Mouse (Mus musculus): ENCODE data around the gene Esam. TPM values are rescaled to one million over a fixed set of nuclear protein-coding genes. Genes with fewer than 3 reads are reported as not detected.

The Esam gene
- polyA plus RNA-seq (2012; fragmentation: generic; extraction: Trizol) = under 1 TPM; 0.01 to 0.08 TPM

DNA sequence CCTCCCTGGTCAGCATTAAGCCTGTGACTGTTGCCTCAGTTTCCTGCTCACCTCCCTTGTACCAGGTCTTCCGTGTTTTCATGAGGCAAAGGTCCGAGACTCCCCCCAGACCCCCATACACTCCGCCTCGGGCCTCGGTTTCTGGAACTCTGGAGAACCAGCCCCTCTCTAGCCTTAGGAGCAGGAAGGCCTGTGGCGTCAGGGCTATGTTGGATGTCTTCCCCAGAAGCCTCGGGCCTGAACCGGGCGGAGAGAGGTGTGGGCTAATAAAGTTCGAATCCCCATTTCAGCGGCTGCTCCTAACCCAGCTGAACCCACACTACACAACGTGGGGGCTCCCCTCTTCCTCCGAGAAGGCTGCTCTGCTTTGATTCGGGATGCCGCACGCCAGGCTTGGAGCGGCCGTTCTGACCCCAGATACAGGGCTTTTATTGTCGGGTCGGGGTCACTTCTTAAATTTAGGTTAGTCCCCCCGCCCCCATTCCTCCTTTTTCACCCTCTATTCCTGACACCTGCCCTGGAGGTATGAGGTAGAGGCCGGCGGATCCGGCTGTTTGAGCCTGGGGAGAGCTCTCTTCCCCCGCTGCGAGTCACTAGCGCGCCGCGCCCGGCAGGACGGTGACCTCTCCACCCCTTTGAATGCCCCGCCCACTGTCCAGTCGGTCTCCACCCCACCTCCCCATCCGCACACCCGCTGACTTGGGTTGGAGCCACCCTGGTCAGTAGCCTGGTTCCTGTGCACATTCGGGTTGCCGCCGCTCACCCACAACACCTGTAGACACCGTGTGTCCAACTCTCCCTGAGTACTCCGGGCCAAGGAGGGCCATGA, at the start of gene Esam:
TSS of gene Esam (plus strand) at position 683 of the 829 bp plus-strand sequence.

DNA sequence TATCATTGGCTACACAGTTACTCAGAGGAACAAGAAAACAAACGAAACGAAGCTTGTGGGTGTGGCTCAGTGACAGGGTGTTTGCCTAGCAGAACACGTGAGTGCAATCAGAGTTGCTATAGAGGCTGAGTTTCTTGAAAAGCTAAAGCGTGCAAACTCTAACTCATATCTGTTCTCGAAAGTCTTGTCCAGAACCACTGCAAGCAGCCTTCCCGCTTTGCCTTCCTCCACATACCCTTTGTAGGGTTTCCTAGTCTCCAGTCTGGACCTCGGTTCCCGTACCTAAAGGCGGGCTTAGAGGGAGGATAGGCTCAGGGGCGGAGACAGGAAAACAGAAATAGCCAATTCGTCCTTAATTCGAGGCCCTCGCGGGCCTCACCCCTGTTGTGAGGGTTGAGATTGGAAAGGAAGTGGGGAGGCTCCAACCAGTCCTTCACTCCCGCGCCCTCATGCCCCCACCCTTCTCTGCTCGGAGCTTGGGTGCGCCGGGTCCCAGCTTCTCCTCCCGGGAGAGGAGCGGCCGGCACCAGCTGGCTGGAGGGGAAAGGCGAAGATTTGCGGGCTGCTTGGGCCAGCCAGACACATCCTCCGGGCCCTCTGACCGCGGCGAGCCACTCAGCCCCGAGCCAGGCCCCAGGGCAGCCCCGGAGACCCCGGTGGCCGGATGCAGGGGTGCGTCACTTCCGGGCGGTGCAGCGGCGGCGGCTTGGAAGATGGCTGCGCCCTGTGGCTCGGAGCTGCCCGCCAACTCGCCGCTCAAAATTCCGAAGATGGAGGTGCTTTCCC, 39.1 kb upstream of the Esam start, which contains the start of gene Msantd2:
TSS of gene Msantd2 (plus strand) at position 709 of the 786 bp plus-strand sequence.

DNA sequence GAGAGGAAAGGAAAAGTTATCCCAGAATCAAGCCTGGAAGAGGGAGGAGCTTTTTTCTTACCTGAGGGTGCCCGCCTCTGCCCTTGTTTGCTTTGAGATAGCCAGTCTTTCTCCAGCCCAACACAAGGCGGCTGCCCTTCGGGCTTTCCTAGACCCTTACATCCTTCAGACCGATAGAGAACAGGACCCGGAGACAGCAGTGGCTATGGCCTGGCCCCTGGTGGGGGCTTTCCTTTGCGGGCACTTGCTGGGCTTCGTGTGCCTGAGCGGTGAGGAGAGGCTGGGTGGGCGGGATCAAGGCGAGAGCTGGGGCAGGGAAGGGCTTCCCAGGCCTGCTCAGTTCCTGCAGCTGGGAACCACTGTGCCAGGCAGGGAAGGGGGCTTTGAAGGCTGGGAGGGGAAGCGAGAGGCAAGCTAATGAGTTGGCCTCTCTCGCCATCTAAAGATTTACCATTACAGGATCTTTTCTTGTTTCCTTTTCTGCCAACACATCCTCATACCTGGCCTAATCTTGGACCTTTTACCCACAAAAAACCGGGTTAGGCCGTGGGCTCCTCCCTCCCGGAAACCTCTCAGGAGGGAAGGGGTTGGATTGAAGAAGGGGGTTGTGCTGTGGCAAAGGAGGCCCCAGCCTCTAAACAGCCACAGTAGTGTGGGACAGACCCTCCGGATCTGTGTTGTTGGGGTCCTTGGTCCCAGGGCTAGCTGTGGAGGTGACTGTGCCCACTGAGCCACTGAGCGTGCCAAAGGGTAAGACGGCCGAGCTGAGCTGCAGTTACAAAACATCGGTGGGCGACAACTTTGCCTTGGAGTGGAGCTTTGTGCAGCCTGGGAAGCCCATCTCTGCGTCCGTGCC, 11.5 kb downstream of the Esam start, which contains the start of gene Vsig2:
TSS of gene Vsig2 (plus strand) at position 86 of the 856 bp plus-strand sequence.

DNA sequence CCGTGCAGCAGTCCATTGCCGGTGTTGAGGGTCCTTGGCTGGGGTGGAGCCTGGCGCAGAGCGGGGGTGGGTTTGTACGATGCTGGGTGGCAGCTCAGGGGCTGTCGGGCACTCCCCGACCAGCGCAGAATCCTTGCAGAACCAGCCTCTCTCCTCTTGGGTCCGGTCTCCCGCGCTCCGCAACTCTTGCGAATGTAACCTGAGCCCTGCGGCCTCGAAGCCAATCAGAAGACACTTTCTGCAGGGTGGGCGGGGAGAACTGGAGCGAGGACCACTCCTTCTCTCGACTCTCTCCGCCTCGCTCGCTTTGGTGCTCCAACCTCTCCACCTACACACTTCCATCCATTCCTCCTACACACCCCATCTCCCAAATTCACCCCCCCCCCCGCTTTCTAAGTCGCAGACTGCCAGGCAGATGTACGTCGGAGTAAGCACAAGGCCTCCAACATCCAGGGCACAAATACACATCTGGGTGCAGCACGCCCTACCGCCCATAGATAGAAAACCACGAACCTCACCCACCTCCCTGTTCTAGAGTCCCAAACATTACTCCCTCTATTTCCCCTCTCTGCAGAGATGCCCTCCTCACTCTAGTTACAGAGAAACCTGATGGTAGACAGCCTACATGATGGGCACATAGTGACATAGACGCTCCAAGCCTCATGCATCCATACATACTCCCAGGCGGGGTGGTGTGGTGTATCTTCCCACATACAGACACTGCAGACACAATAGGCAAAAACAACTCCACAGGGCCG, 24.8 kb downstream of the Esam start, which contains the start of gene Nrgn:
TSS of gene Nrgn (minus strand) at position 369 of the 758 bp plus-strand sequence.

DNA sequence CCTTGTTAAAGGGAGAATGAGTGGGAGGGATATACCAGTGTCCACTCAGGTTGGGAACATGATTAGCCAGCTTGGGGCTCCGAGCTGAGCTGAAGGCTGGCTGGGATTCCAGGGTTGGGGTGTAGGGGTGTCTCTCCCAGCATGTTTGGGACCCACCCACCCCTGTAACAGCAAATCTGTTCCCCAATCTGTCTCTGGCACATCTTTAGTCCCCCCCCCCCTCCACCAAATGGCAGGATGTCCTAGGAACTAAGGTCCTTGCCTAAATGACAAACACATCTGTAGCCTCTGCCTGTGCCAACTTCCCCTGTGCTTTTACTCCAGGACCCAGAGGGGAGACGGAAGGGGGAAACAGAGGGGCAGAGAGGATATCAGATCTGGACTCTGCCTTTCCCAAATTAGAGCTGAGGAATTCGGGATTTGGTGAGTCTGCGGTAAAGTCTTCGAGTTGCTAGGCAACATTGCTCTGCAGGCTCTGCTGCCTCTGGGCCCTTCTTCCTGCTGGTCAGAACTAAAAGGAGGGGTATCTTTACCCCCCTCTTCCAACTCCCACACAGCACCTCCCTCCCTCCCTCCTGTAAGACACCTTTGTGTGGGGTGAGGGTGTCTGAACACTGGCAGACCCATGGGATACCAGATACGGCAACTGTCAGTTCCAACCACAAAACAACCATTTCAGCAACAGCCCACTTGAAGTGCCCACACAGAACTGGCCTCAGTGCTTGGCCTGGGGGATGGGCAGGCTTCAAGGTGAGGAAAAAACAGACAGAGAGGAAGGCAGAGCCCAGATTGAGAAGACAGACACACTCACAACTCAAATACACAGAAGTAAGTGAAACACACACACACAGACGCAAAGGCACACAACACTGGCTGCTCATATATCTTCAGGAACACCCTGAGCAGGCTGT, 27.2 kb downstream of the Esam start, which contains the start of gene Siae:
TSS of gene Siae (plus strand) at position 861 of the 911 bp plus-strand sequence.

Other genes with a start within 250 kb of the Esam start
- gene Ccdc15, start 179.6 kb upstream of the Esam start, polyA plus RNA-seq (2012; fragmentation: generic; extraction: Trizol) = under 1 TPM; 0.12 to 0.51 TPM
- gene Hepacam, start 160.7 kb upstream of the Esam start, polyA plus RNA-seq (2012; fragmentation: generic; extraction: Trizol) = not detected
- gene Robo4, start 126.2 kb upstream of the Esam start, polyA plus RNA-seq (2012; fragmentation: generic; extraction: Trizol) = not detected
- gene Robo3, start 94.8 kb upstream of the Esam start, polyA plus RNA-seq (2012; fragmentation: generic; extraction: Trizol) = under 1 TPM; 0.04 to 0.28 TPM
- gene Msantd2, start 38.8 kb upstream of the Esam start, polyA plus RNA-seq (2012; fragmentation: generic; extraction: Trizol) = 1 to 10 TPM in 1 of 2 experiments, under 1 TPM in 1; 0.94 to 7.4 TPM
- not detected for gene Vsig2, start 11.2 kb downstream of the Esam start, polyA plus RNA-seq (2012; fragmentation: generic; extraction: Trizol)
- gene Nrgn, start 24.8 kb downstream of the Esam start, polyA plus RNA-seq (2012; fragmentation: generic; extraction: Trizol) = under 1 TPM; 0.14 to 0.67 TPM
- gene Siae, start 27.6 kb downstream of the Esam start, polyA plus RNA-seq (2012; fragmentation: generic; extraction: Trizol) = 10 to 100 TPM in 1 of 2 experiments, under 1 TPM in 1; 0.94 to 11.9 TPM
- 1 to 10 TPM; 2.4 to 9.2 TPM for gene Spa17, start 85.6 kb downstream of the Esam start, polyA plus RNA-seq (2012; fragmentation: generic; extraction: Trizol)
- gene Tbrg1, start 129.2 kb downstream of the Esam start, polyA plus RNA-seq (2012; fragmentation: generic; extraction: Trizol) = 100 to 1,000 TPM in 1 of 2 experiments, 10 to 100 TPM in 1; 80.8 to 129 TPM
- under 1 TPM in 1 of 2 experiments, not detected in 1; 0.02 TPM for gene Panx3, start 141.2 kb downstream of the Esam start, polyA plus RNA-seq (2012; fragmentation: generic; extraction: Trizol)
- not detected for gene Olfr160, start 188.2 kb downstream of the Esam start, polyA plus RNA-seq (2012; fragmentation: generic; extraction: Trizol)
- not detected for gene Olfr874, start 217.0 kb downstream of the Esam start, polyA plus RNA-seq (2012; fragmentation: generic; extraction: Trizol)
- gene Olfr875, start 243.8 kb downstream of the Esam start, polyA plus RNA-seq (2012; fragmentation: generic; extraction: Trizol) = not detected

Data from C3H10T1/2 (cell line).